Mouse (Mus musculus) CD4-positive helper T cell, adult 2 months (primary cell): ENCODE results near the gene Rab11fip4.

ENCODE experiments used
- DNase-seq: peaks from one replicate; pipeline ENCODE4 v3.0.0-alpha.2; 2012; ENCODE audit warnings: low read depth, missing footprints, low spot score

Rab11fip4 gene

DNA sequence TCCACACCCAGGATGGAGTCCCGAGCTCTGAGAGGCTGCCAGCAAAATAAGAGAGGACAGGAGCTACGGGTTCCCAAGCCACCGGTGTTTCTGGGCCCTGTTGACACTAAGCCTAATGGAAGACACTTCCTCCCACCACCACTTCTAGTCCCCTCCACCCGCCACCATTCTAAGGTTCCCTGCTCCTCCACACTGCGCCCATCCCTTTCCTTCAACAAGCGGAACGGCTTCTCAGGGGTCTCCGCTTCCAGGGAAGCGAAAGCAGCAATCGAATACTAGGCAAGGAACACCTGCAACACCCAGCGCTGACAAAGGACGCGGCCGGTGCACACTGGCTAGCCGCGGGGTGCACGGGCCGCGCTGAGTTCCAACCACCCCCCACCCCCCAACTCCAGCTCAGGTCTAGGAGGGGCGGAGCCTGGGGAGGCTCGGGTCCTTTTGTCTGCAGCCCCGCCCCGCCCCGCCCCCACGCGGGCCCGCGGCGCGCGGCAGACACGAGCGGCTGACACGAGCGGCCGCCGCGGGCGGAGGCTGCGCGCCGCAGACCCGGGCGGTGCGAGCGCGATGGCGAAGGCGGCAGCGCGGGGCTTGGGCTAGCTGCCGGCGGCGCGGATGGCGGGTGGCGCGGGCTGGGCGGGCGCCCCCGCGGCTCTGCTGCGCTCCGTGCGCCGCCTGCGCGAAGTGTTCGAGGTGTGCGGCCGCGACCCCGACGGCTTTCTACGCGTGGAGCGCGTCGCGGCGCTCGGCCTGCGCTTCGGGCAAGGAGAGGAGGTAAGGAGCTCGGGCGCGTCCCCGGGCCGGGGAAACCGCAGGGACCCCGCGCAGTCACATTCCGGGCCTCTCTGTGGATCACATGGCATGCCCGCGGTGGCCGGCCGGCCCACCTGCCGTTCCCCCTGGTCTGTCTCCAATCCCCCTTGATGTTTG is at the start of gene Rab11fip4:
Gene Rab11fip4, plus strand, starts transcription at position 549 of the 927 bp plus-strand sequence.
- peak; percentile 74 for DNase-seq

DNA sequence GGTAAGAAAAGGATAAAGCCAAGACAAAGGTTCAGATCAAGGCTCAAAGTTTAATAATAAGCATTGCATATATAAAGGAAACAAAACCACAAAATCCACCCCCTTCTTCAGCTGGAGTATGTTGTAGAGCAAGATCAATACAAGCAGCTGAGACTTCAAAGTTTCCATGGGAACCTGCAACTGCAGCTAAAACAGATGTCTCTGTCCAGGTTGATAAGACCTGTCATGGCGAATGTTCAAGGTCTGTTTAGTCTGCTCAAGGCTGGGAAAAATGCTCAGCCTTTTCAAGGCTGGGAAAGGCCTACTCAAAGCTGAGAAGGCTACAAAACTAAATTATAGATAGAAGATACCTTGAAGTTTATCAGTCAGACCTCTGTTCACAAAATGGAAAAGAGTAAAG is 38.4 kb upstream of the Rab11fip4 start:
- peak; percentile 52 for DNase-seq

- DNase-seq = no peak
Measured at GRCm38 (mm10) chr11:79560536-79560935, 30.5 kb upstream of the Rab11fip4 start.

DNA sequence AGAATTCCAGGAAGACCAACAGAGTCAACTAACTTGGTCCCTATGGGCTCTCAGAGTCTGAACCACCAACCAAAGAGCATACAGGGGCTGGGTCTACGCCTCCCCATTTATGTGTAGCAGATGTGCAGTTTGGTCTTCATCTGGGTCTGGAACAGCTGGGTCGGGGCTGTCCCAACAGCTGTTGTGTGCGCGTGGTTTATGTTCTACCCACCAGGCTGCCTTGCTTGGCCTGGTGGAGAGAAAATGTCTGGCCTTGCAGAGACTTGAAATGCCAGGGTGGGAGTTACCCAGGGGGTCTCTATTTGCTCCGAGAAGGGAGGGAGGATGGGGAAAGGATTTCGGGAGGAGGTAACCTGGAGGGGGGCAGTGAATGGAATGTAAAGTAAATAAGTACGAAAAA is 27.5 kb upstream of the Rab11fip4 start:
- DNase-seq = no peak

- no peak for DNase-seq
Measured at GRCm38 (mm10) chr11:79566947-79567346, 24.1 kb upstream of the Rab11fip4 start.

DNA sequence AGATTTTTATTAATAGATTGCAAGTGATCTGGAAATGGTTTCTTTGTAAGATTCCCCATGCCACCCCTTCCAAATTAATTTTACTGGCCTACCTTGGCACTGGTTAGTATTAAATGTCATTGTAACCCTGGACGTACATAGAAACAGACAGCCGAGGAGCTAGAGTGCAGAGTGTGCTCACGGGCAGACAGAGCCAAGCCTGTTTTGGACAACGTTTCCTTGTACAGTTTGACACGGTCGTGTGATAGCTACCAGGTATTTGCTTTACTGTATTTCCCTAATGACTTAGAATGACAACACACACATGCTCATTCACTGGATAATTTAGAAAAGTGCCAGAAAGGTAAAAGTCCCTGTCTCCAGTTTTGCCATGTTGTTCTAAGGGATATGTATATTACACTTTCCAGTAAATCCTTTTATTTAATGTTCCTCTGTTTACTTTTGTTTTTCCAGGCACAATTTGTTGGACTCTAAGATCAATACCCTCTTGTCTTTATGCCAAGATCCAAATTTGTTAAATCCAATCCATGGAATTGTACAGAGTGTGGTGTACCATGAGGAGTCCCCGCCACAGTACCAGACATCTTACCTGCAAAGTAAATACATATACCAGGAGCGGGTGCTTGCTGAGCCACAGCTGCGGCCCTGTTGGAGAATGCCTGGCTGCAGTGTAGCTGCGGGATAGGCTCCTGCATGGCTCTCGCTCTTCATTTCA is 22.7 kb upstream of the Rab11fip4 start:
- DNase-seq = no peak

DNA sequence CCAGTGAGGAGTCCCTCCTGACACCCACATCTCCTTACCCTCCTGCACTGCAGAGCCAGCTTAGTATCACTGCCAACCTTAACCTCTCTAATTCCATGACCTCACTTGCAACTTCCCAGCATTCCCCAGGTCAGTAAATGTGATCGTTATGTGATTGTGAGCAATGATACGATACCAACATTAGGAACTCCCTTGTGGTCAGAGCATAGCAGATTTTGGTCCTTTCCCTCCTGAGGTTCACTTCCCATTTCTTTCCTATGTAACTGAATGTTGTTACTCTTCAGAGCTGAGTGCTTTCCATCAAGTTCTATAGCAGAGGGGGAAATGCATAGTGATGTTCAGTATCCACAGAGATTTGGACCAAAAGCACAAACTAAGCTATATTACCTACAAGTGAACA is 20.7 kb upstream of the Rab11fip4 start:
- DNase-seq = no peak

DNA sequence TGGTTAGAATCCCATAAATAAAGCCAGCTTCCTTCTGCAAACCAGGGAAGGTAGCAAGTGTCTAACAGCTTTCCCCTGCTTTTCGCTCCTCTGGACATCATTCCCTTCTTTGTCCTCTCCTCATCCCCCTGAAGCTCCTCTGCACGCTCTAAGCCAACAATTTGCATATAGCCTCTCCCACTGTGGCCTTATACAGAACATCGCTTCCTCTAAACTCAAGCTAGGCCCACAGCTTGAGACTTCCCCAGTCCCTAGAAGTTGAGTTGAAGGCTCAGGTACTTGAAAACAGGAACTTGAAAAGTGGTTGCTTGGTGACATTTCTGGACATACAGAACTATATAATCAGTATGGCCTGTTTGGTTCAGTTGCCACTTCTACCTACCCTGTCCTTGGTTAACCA is 17.2 kb upstream of the Rab11fip4 start:
- no peak for DNase-seq

- no peak for DNase-seq
Measured at GRCm38 (mm10) chr11:79575383-79576073, 15.5 kb upstream of the Rab11fip4 start.

DNA sequence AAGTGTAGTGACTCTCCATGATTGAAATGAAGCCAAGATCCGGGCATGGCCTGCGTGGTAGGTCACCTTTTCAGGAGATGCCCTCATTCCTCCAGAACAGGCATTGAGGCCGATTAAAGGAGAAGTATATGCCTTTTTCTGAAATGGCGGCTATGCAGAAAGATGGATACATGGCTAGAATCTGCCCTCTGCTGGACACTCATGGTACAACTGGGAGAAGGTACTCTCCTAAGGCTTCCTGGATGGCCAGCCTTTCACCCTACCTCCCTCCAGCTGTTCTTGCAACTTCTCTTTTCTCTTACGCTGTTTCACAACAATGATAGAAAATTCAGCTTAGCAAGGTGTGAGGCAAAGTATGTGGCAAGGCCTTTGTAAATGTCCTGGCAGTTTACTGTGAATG is 13.3 kb upstream of the Rab11fip4 start:
- DNase-seq = peak; percentile 78

DNA sequence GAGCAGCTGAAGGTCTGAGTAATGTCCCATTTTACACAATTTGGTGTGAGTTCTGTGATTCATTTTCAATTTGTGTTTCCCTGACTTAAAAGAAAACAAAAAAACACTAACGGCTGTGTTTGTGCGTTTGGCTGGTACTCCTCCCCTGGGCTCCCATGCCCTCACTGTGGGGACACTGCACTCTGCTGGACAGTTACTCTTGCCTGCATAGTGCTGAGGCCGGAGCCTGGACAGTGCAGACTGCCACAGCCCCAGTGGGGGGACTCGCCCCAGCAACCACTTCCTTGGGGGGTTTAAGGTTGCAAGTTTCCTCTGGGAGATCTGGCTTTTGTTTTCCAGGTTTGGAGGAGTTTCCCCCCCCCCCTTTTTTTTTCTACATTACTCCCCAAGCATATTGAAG is 10.4 kb upstream of the Rab11fip4 start:
- DNase-seq = no peak

- DNase-seq = no peak
Measured at GRCm38 (mm10) chr11:79581257-79581656, 9.8 kb upstream of the Rab11fip4 start.

DNA sequence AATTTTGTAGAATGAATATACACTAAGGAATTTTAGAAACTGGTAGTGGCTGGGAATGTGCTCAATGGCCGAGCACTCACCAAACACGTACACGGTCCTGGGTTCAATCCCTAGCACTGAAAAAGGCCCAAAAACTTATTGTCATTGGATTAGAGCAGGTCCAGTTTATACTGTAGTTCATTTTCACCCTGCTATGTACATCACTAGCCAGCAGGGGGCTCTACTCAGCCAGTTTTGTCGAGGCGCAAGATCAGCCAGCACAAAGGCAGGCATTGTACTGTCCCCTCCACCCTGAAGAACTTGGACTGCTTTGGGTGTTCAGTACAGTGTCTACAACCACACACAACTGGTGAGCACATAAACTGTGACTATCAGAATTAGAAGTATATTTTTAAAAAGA is 6.8 kb upstream of the Rab11fip4 start:
- peak; percentile 68 for DNase-seq

GRCm38 (mm10) chr11:79589317-79590075 is 1.5 kb upstream of the Rab11fip4 start:
- DNase-seq = peak; percentile 60

DNA sequence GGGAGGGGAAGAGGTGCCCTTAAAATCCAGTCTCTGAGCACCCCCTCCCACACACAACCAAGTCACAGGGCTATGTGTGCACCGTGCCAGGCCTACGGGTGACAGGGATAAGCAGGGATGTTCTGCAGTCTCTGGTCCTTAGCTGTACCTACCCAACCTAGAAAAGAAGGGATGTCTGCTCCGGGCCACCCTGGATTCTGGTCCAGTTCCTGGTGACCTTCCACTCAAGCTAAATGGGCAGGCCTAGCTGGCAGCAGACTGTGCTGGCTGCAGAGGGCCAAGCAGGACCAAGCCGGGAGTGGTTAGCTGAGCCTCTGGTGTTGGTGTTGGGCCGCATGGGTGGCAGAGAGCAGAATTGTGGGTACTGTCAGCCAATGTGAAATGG is 571 bp downstream of the Rab11fip4 start:
- DNase-seq = no peak

DNA sequence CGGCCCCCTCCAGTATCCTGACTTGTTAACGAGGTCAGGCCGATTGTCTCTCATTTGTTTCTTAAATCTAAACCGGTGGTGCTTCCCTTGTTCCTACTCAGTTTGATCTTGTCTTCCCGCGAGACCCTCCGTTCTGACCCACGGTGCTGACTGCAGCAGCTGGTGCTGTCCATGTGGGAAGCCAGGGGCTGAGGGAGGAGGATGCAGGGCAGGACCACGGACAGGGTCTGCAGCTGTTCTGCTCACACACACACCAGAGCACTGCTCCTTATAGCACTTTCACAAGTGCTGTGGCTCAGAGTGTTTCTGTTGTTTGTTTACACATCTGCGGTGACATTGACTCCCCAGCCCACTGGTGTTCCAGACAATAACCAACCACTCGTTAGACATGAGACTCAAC is 2.5 kb downstream of the Rab11fip4 start:
- DNase-seq = no peak

DNA sequence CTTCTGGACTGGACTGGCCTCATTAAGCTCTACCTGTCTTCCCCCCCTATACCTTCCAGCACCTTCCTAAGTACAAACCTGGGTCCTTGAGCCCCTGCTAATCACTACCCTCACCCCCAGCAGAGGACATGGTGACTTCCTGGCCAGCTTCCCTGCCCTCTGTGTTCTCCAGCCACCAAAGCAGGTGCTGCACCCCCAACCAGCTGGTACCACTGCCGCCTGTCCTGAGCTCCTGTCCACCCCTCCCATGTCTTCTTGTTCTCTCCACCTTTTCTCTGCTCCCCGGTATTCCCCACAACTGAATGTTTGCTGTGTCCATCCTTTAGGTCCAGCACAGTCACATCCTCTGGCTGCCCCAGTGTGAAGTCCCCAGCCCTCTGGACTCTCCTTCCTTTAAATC is 19.4 kb downstream of the Rab11fip4 start:
- DNase-seq = no peak

DNA sequence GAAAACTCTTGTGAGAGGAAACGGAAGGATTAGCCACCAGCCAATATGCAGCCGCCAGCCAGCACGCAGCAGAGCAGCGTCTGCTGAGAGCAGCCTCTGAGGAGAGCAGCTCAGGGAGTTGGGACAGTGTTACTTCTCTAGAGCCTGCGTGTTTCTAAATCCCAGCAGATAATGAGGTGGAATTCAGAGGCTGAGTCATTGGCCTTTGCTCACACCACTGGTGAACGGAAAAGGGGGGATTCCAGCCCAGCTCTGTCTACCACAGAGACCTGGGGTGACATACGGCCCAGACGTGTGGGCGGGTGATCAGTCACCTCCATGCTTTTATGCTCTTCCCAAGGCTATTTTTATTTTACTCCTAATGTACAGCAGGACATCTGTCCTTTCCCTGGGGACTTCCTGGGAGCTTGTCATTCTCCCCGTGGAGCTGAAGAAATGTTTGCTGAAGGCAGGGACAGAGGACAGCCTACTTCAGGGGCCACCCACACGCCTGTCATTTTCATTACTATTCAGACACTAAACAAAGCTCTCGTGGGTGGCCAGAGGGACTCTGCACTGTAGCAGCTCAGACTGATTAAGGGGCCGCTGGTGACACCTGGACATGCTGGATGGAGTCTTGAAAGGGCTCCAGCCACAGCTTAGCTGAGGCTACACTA is 20.1 kb downstream of the Rab11fip4 start:
- DNase-seq = peak; percentile 74

DNA sequence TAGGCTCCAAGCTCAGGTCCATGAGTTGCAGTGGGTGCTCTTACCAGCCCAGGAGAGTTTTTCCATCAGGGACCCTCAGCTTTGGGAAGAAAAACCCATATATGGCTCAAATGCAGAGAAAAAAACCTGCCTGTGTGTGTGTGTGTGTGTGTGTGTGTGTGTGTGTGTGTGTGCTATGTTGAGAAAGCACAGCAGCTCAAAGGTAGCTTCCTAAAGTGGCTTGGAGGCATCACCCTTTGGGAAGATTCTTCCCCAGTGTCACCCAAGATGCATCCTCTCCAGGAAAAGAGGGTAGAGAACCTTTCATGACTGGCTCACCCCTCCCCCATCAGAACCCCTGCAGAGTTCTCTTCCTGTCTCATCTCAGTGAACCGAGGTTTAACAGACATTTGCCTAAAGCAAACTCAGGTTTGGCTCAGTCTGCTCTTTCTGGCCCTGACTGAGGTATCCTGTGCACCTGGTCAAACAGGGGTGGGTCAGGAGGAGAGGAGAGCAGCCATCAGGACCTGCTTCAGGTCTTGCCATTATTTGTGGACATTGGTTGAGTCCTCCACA is 21.1 kb downstream of the Rab11fip4 start:
- DNase-seq = peak; percentile 56

GRCm38 (mm10) chr11:79613084-79613483 is 22.1 kb downstream of the Rab11fip4 start:
- no peak for DNase-seq

GRCm38 (mm10) chr11:79613711-79614110 is 22.7 kb downstream of the Rab11fip4 start:
- peak; percentile 43 for DNase-seq
